Mouse (Mus musculus) c-Kit-positive CD71-positive TER-119-negative erythroid progenitor cells, embryonic 14.5 days (primary cell): ENCODE data around the gene Mipol1.
"Not testable (repeated sequence)": the region's sequence is repeated elsewhere in the genome, so short reads cannot be mapped to it uniquely, and the experiment has no call there.

Experiments used
- DNase-seq: peaks from one replicate; pipeline ENCODE4 v3.0.0-alpha.2; 2013; ENCODE audit warnings: low read depth

Mipol1 gene

GRCm38 (mm10) chr12:57230192-57230706 lies at the start of gene Mipol1, which contains the start of gene Prps1l3:
Gene Mipol1 (plus strand): TSS chr12:57230427.
Gene Prps1l3 (plus strand): TSS chr12:57230412.
- peak; percentile 81 for DNase-seq

- DNase-seq = peak; percentile 66
Observed at GRCm38 (mm10) chr12:57184401-57185147, 45.7 kb upstream of the Mipol1 start.

GRCm38 (mm10) chr12:57185475-57185874 lies 44.8 kb upstream of the Mipol1 start:
- DNase-seq = peak; percentile 75

GRCm38 (mm10) chr12:57186126-57186525 lies 44.1 kb upstream of the Mipol1 start:
- DNase-seq = peak; percentile 67

- no peak for DNase-seq
Observed at GRCm38 (mm10) chr12:57187032-57187431, 43.2 kb upstream of the Mipol1 start.

- peak; percentile 83 for DNase-seq
Observed at GRCm38 (mm10) chr12:57194609-57195008, 35.6 kb upstream of the Mipol1 start.

GRCm38 (mm10) chr12:57196286-57196607 lies 34.0 kb upstream of the Mipol1 start:
- DNase-seq = no peak

GRCm38 (mm10) chr12:57196608-57197362 lies 33.4 kb upstream of the Mipol1 start:
- DNase-seq = no peak

GRCm38 (mm10) chr12:57197363-57198026 lies 32.7 kb upstream of the Mipol1 start, which contains the start of gene Slc25a21:
Gene Slc25a21 (minus strand): TSS chr12:57197472.
- DNase-seq = peak; percentile 76

- no peak for DNase-seq
Observed at GRCm38 (mm10) chr12:57198269-57198668, 32.0 kb upstream of the Mipol1 start.

- no peak for DNase-seq
Observed at GRCm38 (mm10) chr12:57199427-57199826, 30.8 kb upstream of the Mipol1 start.

- no peak for DNase-seq
Observed at GRCm38 (mm10) chr12:57201901-57202300, 28.3 kb upstream of the Mipol1 start.

GRCm38 (mm10) chr12:57204276-57204851 lies 25.9 kb upstream of the Mipol1 start:
- DNase-seq = no peak

GRCm38 (mm10) chr12:57211353-57212311 lies 18.6 kb upstream of the Mipol1 start:
- DNase-seq = no peak

- not testable (repeated sequence) for DNase-seq
Observed at GRCm38 (mm10) chr12:57212463-57212862, 17.8 kb upstream of the Mipol1 start.

GRCm38 (mm10) chr12:57226411-57226810 lies 3.8 kb upstream of the Mipol1 start:
- no peak for DNase-seq

GRCm38 (mm10) chr12:57227776-57228175 lies 2.5 kb upstream of the Mipol1 start:
- no peak for DNase-seq

- no peak for DNase-seq
Observed at GRCm38 (mm10) chr12:57229703-57230102, 524 bp upstream of the Mipol1 start.

- peak; percentile 62 for DNase-seq
Observed at GRCm38 (mm10) chr12:57231085-57231875, 1.1 kb downstream of the Mipol1 start.

- DNase-seq = peak; percentile 24
Observed at GRCm38 (mm10) chr12:57233386-57233785, 3.2 kb downstream of the Mipol1 start.
